Mouse (Mus musculus): ENCODE measurements around the gene Anks3.

The Anks3 gene

GRCm38 (mm10) chr16:4968426-4968825 is 4.4 kb upstream of the Anks3 start:
- DNase-seq (ENCODE audit: low spot score), result no peak

GRCm38 (mm10) chr16:4965392-4966129 is 1.6 kb upstream of the Anks3 start:
- no peak for DNase-seq (ENCODE audit: low spot score)

- DNase-seq (ENCODE audit: low spot score), result no peak
Observed at GRCm38 (mm10) chr16:4964731-4965391, 856 bp upstream of the Anks3 start.

GRCm38 (mm10) chr16:4963346-4963745 is 659 bp downstream of the Anks3 start:
- DNase-seq (ENCODE audit: low spot score), result no peak

- DNase-seq (ENCODE audit: low spot score), result no peak
Observed at GRCm38 (mm10) chr16:4960260-4960659, 3.7 kb downstream of the Anks3 start.

- no peak for DNase-seq (ENCODE audit: low spot score)
Observed at GRCm38 (mm10) chr16:4957446-4957845, 6.6 kb downstream of the Anks3 start.

- no peak for DNase-seq (ENCODE audit: low spot score)
Observed at GRCm38 (mm10) chr16:4956609-4957008, 7.4 kb downstream of the Anks3 start.

- no peak for DNase-seq (ENCODE audit: low spot score)
Observed at GRCm38 (mm10) chr16:4947378-4947777, 16.6 kb downstream of the Anks3 start.

- DNase-seq (ENCODE audit: low spot score), result no peak
Observed at GRCm38 (mm10) chr16:4946155-4946554, 17.9 kb downstream of the Anks3 start.

GRCm38 (mm10) chr16:4945415-4945814 is 18.6 kb downstream of the Anks3 start:
- DNase-seq (ENCODE audit: low spot score), result no peak

- DNase-seq (ENCODE audit: low spot score), result no peak
Observed at GRCm38 (mm10) chr16:4943431-4943830, 20.6 kb downstream of the Anks3 start.

- no peak for DNase-seq (ENCODE audit: low spot score)
Observed at GRCm38 (mm10) chr16:4942868-4943267, 21.1 kb downstream of the Anks3 start.

GRCm38 (mm10) chr16:4941016-4941415 is 23.0 kb downstream of the Anks3 start:
- DNase-seq (ENCODE audit: low spot score), result no peak

GRCm38 (mm10) chr16:4940311-4940850 is 23.6 kb downstream of the Anks3 start:
- DNase-seq (ENCODE audit: low spot score), result no peak

- DNase-seq (ENCODE audit: low spot score), result no peak
Observed at GRCm38 (mm10) chr16:4939412-4939811, 24.6 kb downstream of the Anks3 start.

GRCm38 (mm10) chr16:4938989-4939388 is 25.0 kb downstream of the Anks3 start:
- peak; percentile 94 for DNase-seq (ENCODE audit: low spot score)

GRCm38 (mm10) chr16:4938461-4938860 is 25.5 kb downstream of the Anks3 start, which contains the start of gene Nudt16l1:
TSS of gene Nudt16l1 (plus strand) at chr16:4938761.
- no peak for DNase-seq (ENCODE audit: low spot score)

GRCm38 (mm10) chr16:4937351-4938190 is 26.4 kb downstream of the Anks3 start:
- DNase-seq (ENCODE audit: low spot score), result no peak

GRCm38 (mm10) chr16:4935931-4936703 is 27.9 kb downstream of the Anks3 start:
- no peak for DNase-seq (ENCODE audit: low spot score)

GRCm38 (mm10) chr16:4935430-4935829 is 28.6 kb downstream of the Anks3 start:
- no peak for DNase-seq (ENCODE audit: low spot score)

GRCm38 (mm10) chr16:4932429-4932828 is 31.6 kb downstream of the Anks3 start:
- DNase-seq (ENCODE audit: low spot score), result no peak

GRCm38 (mm10) chr16:4928474-4928873 is 35.5 kb downstream of the Anks3 start:
- no peak for DNase-seq (ENCODE audit: low spot score)

All from left cerebral cortex, adult 11 months (tissue).